Comparison of ENCODE assay signal across 19 mouse cellular contexts in genomic region chr12:104765116-104765515, GRCm38 (mm10). TPM values are rescaled to one million over a fixed set of nuclear protein-coding genes. Genes with fewer than 3 reads are reported as not detected.
DNase-seq lines count a peak whose midpoint lies in the region; ATAC-seq and TF ChIP-seq lines count a peak whose summit lies in the region.
"Had no signal": no experiment of that assay in that cellular context is flagged by ENCODE, and none has a peak within 500 bp of the region (broad histone marks: within the 10 kb centered on the region; RNA-seq: fewer than 3 reads in every experiment).

No protein-coding gene starts in this region.

- no peak overlapping the region for H3K4me3 ChIP-seq in gastrocnemius, adult 2 months
- H3K4me3 ChIP-seq in ES-E14 (ENCODE audit: insufficient read depth in 1 of 2, low read depth in 1 of 2, low read length in 2 of 2, poor library complexity in 1 of 2, severe bottlenecking in 1 of 2): no peak overlapping the region
- H3K4me3 ChIP-seq in hindbrain, embryonic 12.5 days: no peak overlapping the region
- H3K4me3 ChIP-seq: embryonic facial prominence, embryonic 13.5 days; forebrain, embryonic 12.5 days; heart, embryonic 15.5 days; hindbrain, embryonic 10.5 days; hindbrain, embryonic 15.5 days had no signal

- peak overlapping the region; percentile 62 for H3K27ac ChIP-seq in gastrocnemius, adult 2 months
- H3K27ac ChIP-seq in ES-E14 (ENCODE audit: insufficient read depth, low read depth, low read length, poor library complexity, severe bottlenecking): peak overlapping the region; percentile 78
- no peak overlapping the region for H3K27ac ChIP-seq in hindbrain, embryonic 12.5 days
- H3K27ac ChIP-seq: embryonic facial prominence, embryonic 13.5 days; forebrain, embryonic 12.5 days; heart, embryonic 15.5 days; hindbrain, embryonic 10.5 days; hindbrain, embryonic 15.5 days had no signal

- H3K9me3 ChIP-seq in ES-E14 (ENCODE audit: control insufficient read depth, insufficient read depth, low read depth, low read length): no peaks in the 10 kb centered on the region
- no peaks in the 10 kb centered on the region for H3K9me3 ChIP-seq in hindbrain, embryonic 12.5 days (replicated peaks)
- H3K9me3 ChIP-seq: embryonic facial prominence, embryonic 13.5 days; forebrain, embryonic 12.5 days; heart, embryonic 15.5 days; hindbrain, embryonic 10.5 days; hindbrain, embryonic 15.5 days had no signal

- 86% methylated on average over 5 of the region's 5 CpGs for WGBS in hindbrain, embryonic 12.5 days

- peaks cover 5 to 22% of the 10 kb centered on the region in 2 experiments for H3K4me1 ChIP-seq in ES-E14 (ENCODE audit: control insufficient read depth in 2 of 2, insufficient read depth in 2 of 2, low read length in 2 of 2, poor library complexity in 1 of 2)
- H3K4me1 ChIP-seq in hindbrain, embryonic 12.5 days: peaks cover 7% of the 10 kb centered on the region
- H3K4me1 ChIP-seq: embryonic facial prominence, embryonic 13.5 days; hindbrain, embryonic 15.5 days had no signal

- peak overlapping the region; percentile 7; the same call in 1 of the 2 replicates for H3K9ac ChIP-seq in ES-E14 (ENCODE audit: insufficient read depth, low read depth, low read length, poor library complexity, severe bottlenecking)
- no peak overlapping the region for H3K9ac ChIP-seq in hindbrain, embryonic 12.5 days
- H3K9ac ChIP-seq: embryonic facial prominence, embryonic 13.5 days; forebrain, embryonic 12.5 days; heart, embryonic 15.5 days; hindbrain, embryonic 15.5 days had no signal

- TF ChIP-seq CTCF in gastrocnemius, adult 2 months (IDR thresholded peaks at IDR 0.05): no peak

- H3K27me3 ChIP-seq in hindbrain, embryonic 12.5 days: no peaks in the 10 kb centered on the region
- H3K27me3 ChIP-seq: embryonic facial prominence, embryonic 13.5 days; forebrain, embryonic 12.5 days; heart, embryonic 15.5 days; hindbrain, embryonic 15.5 days had no signal

- no peaks in the 10 kb centered on the region for H3K36me3 ChIP-seq in ES-E14 (ENCODE audit: control insufficient read depth, insufficient read depth, low read length, poor library complexity, severe bottlenecking)
- H3K36me3 ChIP-seq in hindbrain, embryonic 12.5 days: no peaks in the 10 kb centered on the region
- H3K36me3 ChIP-seq: embryonic facial prominence, embryonic 13.5 days; forebrain, embryonic 12.5 days; heart, embryonic 15.5 days; hindbrain, embryonic 10.5 days; hindbrain, embryonic 15.5 days had no signal

- H3K4me2 ChIP-seq in hindbrain, embryonic 12.5 days (replicated peaks): no peak overlapping the region
- H3K4me2 ChIP-seq: embryonic facial prominence, embryonic 13.5 days; forebrain, embryonic 12.5 days; heart, embryonic 15.5 days; hindbrain, embryonic 15.5 days had no signal

- ATAC-seq in hindbrain, embryonic 12.5 days (ENCODE audit: low FRiP score): no peak
- ATAC-seq: forebrain, embryonic 16.5 days; intestine, embryonic 16.5 days had no signal

- DNase-seq in gastrocnemius, adult 2 months: no peak
- no peak for DNase-seq in gastrocnemius, postnatal 14 days
- DNase-seq in heart, adult 8-10 months (ENCODE audit: low spot score): peak; percentile 47
- DNase-seq in heart, postnatal 4 days: no peak
- no peak for DNase-seq in ES-E14 (ENCODE audit: low read depth, low spot score)
- DNase-seq in heart, postnatal 10 days: peak; percentile 16 to 34
- DNase-seq in spleen, adult 12 weeks (ENCODE audit: low spot score): no peak
- DNase-seq: adrenal gland, adult 2 months; cerebellum, adult 11-12 months; cerebellum, adult 9-11 months; cerebellum, postnatal 36 days had no signal

- intact Hi-C loops in gastrocnemius, adult 2 months (cut with DNase I): no loop called here
- intact Hi-C loops in gastrocnemius, postnatal 14 days (cut with DNase I; ENCODE audit: low total_unique reads): no loop called here
- intact Hi-C loops in heart, postnatal 10 days (cut with DNase I): no loop called here

- in situ Hi-C loops in ES-E14 (cut with MboI; ENCODE audit: low sequenced_read_pairs in 2 of 2, unreplicated experiment in 2 of 2): no loop called here

TF ChIP-seq in ES-E14, 5 proteins besides CTCF, POLR2A, EP300 and RAD21:
- no peak for TF ChIP-seq HCFC1 (IDR thresholded peaks at IDR 0.05; ENCODE audit: borderline replicate concordance, insufficient read depth, low read length)

RNA-seq across cellular contexts. Expression of gene Dicer1, which starts 13.4 kb away (rescaled TPM):
- 10 to 100 TPM; 35.0 to 38.0 TPM for total RNA-seq in gastrocnemius, adult 2 months (2021)
- 10 to 100 TPM; 32.0 to 33.8 TPM for total RNA-seq in gastrocnemius, postnatal 14 days (2021)
- 10 to 100 TPM; 21.4 to 24.6 (median 22.5) TPM for total RNA-seq in heart, adult 8-10 months (2022)
- 10 to 100 TPM; 55.3 to 60.0 TPM for total RNA-seq in heart, postnatal 4 days (2021)
- 45.7 and 51.9 TPM in 2 replicates for total RNA-seq in ES-E14 (2012; rRNA removed)
- 10 to 100 TPM; 44.0 to 44.3 TPM for total RNA-seq in heart, postnatal 10 days (2021)
- polyA plus RNA-seq in hindbrain, embryonic 12.5 days (2016; fragmentation: Nextera tagmentation; extraction: Ambion mirVana): 61.3 and 61.6 TPM in 2 replicates

Comparison
In these comparisons a context has a peak if more than half of its experiments do, and no peak if none do; other contexts are left out.
1. DNase-seq: peak in heart, adult 8-10 months (single experiment) and heart, postnatal 10 days (2 of 2); none in gastrocnemius, adult 2 months (single experiment), gastrocnemius, postnatal 14 days (single experiment), heart, postnatal 4 days (single experiment), ES-E14 (single experiment) and spleen, adult 12 weeks (single experiment).